Mouse (Mus musculus) activated CD4-positive, CD25-positive, alpha-beta regulatory T cell, adult 4 months (primary cell): Measurements from ENCODE around the gene Shisa5. TPM values are rescaled to one million over a fixed set of nuclear protein-coding genes. Genes with fewer than 3 reads are reported as not detected.

ENCODE experiments used
- ATAC-seq: one replicate; pipeline ENCODE4 v1.8.0; 2017
- polyA plus RNA-seq, 2 experiments: library from polyadenylated mRNA; unstranded; fragments of 100-300 nt; shearing (Covaris generic); gene quantifications; one replicate each; pipeline ENCODE4 v1.2.1; 2017

Shisa5 gene
- polyA plus RNA-seq, 2 experiments from 2014 or later = 2,345 to 2,363 TPM

DNA sequence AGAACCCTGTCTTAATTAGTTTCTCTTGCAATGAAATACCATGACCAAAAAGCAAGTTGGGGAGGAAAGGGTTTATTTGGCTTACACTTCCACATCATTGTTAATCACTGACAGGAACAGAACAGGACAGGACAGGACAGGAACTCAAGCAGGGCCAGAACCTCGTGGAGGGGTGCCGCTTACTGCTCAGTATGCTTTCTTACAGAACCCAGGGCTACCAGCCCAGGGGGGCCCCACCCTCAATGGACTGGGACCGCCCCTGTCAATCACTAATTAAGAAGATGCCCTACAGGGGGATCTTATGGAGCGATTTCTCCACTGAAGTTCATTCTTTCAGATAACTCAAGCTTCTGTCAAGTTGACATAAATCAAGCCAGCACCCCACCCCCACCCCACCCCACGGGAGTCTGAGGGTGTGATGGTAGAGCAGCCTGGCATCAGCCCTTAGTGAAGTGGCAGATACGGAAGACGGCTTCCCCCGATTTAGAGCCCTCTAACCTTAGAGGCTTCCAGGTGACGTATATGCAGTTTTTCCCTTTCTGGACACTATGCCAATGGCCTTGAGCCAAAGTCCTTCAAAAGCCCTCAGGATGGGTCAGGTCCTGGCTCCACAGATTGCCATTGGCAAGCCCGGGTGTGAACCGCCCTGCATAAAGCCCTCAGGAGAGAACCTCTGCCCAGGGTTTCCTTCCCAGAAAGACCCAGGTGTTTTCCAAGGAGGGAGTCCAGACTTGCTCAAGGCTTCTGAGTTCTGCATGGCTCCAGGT lies 55.6 kb downstream of the Shisa5 start:
- ATAC-seq = no peak

DNA sequence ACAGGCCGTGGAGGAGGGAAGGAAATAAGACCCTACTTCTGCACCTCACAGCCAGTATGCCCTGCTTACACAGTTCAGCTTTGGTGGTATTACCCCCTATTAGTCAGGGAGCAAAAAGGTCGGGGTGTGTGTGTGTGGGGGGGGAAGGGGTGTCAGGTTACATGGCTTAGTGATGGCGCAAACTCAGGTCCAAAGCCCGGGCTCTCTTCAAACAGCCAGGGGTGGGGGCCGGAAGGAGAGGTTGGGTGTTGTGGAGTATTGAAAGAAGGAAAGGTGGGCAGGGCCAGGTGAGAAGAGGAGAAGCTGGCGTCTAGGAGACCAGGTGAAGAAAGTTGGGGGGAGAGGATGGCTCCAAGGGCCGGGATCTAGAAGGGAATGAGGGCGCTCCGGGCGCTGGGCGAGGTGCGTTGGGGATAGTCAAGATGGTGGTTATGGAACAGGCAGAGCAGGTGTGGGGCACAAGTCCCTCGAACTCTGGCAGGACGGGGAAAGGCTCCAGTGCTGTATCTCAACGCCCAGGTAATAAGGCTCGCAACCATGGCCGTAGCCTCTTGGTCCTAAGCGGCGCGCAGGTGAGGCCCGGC lies 56.3 kb downstream of the Shisa5 start:
- ATAC-seq = peak; percentile 33

DNA sequence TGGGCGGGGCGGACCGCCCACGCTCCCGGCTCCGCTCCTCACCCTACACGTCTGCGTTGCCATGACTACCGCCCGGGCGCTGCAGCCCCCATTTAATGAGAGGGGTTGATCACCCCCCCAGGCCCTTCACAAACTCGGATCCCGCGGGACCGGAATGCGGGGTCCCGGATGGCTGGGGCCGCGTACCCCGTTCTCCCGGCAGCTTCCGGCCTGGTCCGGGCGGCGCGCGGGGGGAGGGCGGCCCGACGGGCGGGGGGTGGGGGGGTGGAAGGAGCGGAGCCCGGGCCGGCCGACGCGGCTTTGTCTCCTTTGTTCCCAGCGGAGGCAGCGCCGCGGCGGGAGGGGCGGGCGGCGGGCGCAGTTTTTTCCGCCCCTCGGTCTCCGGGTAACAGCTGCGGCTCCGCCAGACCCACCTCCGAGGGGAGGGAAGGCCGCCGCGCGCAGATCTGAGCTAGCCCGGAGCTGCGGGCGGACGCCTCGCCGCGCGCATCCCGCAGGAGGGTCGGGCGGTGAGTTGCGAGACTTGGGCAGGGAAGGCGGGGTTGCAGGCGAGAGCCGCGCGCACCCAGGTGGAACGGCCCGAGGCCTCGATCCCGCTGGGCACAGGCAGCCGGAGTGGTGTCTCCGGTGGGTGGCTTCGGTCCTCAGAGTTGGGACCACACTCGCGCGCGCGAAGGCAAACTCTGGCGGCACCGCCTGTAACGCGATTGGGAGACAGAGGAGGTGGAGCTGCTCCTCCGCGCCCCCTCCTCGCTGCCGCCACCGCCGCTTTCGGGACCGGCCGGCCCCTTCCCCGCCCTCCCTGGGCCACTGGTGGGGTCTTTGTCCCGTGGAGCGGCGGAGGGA lies 57.0 kb downstream of the Shisa5 start, which contains the start of gene Plxnb1:
Gene Plxnb1, plus strand, starts transcription at position 253 of the 846 bp plus-strand sequence.
- peak; percentile 59 for ATAC-seq

DNA sequence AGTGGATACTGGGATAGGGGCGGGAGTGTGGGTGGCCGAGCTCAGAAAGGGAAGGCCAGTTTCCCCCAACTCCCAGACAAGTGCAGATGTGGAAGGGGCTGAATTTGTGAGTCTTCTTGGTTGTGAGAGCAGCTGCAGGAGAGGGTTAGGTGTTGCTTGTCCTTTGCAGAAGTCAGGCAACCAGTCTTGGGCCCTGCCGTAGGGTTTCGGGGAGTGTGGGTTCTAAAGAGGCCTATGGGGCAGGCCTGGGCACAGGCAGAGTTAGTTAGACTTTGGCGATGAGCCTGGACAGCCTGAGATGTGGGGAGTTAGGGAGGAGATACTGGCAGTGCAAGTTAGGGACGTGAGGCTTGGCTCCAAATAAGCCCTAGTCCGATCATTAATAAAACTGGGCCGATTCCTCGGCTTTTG lies 57.9 kb downstream of the Shisa5 start:
- no peak for ATAC-seq

DNA sequence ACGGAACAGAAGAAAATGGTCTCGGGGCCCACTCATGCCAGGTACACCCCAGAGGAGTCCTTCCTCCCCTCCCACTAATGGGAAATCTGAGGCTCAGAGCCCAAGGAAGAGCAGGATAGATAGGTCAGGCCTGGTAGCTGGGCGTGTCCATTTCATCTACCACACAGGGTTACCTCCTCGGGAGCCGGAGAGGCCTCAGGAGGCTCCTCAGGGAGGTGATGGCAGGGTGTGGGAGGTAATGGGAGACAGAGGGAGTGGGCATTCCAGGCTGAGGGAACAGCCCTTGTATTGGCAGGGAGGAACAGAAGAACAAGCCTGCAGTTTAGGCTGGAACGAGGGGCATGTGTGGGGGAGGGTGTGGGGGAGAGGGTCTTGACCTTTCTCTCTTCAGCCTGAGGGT lies 58.5 kb downstream of the Shisa5 start:
- ATAC-seq = no peak

DNA sequence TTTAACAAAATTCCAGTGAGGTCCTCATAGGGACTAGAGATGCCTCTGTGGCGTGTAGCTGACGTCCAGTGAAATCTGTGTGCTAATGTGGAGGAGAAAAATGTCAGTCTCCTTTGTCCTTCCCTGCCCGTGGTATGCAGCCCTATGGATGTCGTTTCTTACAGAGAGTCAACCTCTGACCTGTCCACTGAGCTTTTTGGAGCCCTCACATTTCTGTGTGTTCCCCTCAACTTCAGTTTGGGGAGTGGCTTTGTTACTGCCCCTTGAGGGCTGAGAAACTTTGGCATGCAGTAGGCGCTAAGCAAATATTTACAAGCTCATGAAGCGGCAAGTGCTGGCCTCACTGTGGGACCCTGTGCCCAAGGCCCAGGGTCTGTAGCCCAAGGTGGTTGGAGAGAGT lies 58.9 kb downstream of the Shisa5 start:
- ATAC-seq = no peak

DNA sequence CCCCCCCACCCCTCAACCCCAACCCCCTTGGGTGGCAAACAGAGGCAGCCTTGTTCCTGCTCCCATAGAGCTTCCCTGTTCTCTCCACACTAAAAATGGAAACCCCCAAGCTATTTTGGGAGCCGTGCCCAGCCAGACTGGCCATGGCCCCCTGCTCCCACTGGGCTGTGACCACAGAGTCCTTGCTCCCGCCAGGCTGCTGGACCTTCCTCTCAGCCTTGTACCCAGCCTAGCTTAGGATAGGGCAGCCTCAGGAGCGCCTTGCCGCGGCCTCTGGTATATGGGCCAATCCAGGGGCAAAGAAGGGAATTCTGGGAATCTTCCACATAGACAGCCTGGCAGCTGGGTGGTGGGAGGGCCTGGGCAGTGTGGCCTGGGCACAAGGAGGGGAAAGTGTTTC lies 59.5 kb downstream of the Shisa5 start:
- no peak for ATAC-seq

DNA sequence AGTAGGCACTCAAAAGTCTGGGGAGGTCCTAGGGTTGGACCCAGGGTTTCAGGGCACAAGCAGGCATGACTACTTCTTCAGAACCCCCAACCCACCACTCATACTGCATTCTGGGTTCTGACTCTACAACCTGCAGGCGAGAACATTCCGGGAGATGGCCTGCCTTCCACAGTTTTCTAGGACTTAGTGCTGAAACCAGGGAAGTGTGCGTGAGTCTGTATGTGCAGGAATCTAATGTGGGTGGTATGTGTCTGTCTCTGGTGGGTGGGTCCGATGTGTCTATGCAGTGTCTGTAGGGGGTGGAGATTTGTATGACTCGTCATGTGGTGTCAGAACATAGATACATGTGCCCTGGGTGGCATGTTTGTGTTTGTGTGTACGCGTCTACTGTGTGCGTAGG lies 60.0 kb downstream of the Shisa5 start:
- ATAC-seq = no peak

DNA sequence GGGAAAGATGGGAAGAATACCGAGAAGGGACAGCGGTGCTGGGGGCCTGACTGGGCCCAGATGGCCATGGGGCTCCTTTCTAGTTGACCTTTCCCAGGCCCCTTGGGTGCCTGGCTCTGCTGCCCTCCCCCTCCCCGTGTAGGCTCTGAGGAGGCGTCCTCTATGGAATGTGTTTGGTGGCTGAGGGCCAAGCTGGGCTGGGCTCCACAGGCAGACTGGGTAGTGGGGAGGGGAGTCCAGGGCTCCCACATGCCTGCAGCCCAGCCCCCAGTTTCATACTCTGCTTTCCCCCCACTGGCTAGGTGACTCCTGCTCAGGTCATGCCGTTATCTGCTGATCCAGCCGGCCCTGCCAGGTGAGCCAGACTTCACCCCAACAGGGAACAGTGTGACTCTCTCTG lies 60.6 kb downstream of the Shisa5 start:
- ATAC-seq = no peak

DNA sequence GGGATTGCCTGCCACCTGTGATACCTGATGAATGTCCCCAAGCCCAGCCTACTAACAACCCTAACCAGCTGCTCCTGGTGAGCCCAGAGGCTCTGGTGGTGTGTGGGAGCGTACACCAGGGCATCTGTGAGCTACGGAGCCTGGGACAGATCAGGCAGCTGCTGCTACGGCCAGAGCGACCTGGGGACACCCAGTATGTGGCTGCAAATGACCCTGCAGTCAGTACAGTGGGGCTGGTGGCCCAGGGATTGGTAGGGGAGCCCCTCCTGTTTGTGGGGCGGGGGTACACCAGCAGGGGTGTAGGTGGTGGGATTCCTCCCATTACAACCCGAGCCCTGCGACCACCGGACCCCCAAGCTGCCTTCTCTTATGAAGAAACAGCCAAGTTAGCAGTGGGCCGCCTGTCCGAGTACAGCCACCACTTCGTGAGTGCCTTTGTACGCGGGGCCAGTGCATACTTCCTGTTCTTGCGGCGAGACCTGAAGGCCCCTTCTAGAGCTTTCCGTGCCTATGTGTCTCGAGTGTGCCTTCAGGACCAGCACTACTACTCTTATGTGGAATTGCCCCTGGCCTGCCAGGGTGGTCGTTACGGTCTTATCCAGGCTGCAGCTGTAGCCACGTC lies 62.1 kb downstream of the Shisa5 start:
- ATAC-seq = no peak

DNA sequence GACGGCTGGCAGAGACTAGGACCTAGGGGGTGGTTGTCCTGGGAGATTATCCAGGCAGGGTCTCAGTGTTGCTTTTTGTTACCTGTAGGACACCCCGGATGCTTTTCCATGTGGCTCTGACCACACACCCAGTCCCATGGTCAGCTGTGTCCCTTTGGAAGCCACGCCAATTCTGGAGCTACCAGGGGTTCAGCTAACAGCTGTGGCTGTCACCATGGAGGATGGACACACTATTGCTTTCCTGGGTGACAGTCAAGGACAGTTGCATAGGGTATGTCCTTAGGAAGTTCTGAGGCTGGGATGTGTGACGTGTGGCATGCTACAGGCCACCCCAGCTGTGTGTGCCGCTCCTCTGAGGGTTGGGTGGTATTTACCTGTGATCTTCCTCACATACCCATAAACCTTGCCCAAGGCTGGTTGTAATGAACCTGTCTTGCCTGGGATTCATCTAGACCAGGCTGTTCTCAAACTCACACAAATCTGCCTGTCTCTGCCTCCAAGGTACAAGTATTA lies 63.6 kb downstream of the Shisa5 start:
- no peak for ATAC-seq

DNA sequence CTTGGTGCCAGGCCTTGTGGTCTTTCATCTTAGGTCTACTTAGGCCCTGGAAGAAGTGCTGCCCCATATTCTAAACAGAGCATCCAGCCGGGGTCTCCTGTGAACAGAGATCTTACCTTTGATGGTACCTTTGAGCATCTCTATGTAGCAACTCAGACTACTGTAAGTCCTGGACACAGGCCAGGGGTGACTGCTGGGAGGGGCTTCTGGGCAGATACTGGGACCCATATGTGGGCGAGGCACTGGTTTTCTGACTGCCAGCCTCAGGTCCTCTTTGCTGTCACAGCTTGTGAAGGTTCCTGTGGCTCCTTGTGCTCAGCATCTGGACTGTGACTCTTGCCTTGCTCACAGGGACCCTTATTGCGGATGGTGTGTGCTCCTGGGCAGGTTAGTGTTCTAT lies 64.2 kb downstream of the Shisa5 start:
- no peak for ATAC-seq

DNA sequence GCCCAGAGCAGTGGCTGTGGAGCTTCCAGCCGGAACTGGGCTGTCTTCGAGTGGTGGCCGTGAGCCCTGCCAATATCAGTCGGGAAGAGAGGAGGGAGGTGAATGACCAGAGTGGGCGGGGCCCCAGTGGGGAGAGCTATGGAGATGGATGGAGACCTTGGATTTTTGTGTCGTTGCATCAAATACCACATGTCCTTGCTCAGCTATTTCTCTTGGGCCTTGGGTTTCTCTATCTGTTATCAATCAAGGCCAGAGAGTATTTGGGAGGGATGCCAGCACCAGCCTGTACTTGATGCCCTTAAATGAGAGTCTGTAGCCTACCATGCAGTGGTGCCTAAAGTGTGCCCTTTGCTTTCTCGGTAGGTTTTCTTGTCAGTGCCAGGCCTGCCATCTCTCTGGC lies 64.9 kb downstream of the Shisa5 start:
- no peak for ATAC-seq

DNA sequence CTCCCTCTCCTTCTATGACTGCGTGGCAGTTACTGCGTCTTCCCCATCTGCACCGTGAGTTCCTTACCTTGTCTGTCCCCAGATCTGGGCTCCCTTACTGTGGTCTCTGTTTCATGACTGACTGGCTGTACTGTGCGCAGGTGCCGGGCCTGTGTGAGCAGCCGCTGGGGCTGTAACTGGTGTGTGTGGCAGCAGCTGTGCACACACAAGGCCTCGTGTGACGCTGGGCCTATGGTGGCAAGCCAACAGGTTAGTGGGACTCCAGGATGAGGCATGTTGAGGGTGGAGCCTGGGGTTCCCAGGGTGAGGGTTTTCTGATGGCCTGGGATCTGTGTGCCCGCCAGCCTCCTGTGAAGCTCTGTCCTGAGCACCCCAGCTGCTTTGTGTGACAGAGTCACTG lies 65.7 kb downstream of the Shisa5 start:
- no peak for ATAC-seq

DNA sequence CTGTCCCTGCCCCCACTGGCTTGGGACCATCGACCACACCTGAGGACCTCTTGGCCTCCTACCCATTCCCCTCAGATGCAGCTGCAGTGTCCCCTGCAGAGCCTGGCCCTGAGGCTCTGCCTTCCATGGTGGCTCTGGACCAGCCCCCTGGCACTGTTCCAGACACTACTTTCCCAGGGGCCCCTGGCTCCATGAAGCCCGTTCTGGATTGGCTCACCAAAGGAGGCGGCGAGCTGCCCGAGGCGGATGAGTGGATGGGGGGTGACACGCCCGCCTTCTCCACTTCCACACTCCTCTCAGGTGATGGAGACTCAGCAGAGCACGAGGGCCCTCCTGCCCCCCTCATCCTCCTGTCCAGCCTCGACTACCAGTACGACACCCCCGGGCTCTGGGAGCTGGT lies 66.6 kb downstream of the Shisa5 start:
- ATAC-seq = no peak

DNA sequence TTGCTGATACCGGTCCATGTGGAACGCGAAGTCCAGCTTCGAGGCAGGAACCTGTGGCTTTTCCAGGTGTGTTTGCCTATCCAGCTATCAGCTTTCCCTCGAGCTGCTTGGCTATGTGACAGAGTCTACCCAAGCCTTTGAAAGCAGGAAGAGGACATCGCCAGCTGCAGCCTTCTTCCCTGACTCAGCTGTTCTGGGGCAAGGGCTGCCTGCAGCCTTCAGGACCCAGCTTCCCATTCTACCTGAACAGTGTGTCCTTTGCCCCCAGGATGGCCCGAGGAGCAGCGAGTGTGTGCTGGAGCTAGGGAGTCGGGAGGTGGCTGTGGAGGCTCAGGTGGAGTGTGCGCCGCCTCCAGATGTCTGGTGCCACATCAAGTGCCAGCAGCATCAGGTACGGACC lies 67.3 kb downstream of the Shisa5 start:
- ATAC-seq = no peak

DNA sequence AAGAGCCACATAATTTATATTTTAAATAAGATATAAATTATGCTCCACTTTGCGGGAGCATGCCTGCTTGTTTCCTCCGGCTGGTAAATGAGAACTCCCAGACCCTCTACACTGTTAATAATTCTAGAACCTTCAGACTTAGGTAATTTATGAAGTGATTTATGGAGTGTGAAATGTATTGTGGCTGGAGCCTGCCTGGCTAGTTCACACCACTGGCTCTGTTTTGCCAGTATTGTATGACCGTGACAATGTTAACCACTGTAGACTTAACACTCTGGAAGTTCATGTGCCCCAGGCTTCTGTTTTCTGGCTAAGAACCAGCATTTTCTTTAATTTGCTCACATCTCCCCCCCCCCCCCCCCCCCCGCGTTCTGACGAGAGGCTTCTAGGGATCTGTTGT lies 69.0 kb downstream of the Shisa5 start:
- ATAC-seq = no peak

Other genes with a start within 250 kb of the Shisa5 start
- gene Nckipsd, start 230.2 kb upstream of the Shisa5 start, polyA plus RNA-seq = 1 to 10 TPM; 3.9 to 7.3 TPM
- not detected for gene Celsr3, start 212.2 kb upstream of the Shisa5 start, polyA plus RNA-seq
- gene Slc26a6, start 185.3 kb upstream of the Shisa5 start, polyA plus RNA-seq = 1 to 10 TPM; 6.0 to 9.3 TPM
- not detected for gene Tmem89, start 123.9 kb upstream of the Shisa5 start, polyA plus RNA-seq
- 100 to 1,000 TPM; 164 to 177 TPM for gene Uqcrc1, start 101.9 kb upstream of the Shisa5 start, polyA plus RNA-seq
- gene Col7a1, start 85.0 kb upstream of the Shisa5 start, polyA plus RNA-seq = not detected
- gene Ucn2, start 52.6 kb upstream of the Shisa5 start, polyA plus RNA-seq = not detected
- 1 to 10 TPM; 2.2 to 2.5 TPM for gene Pfkfb4, start 46.8 kb upstream of the Shisa5 start, polyA plus RNA-seq
- gene Trex1, start 21.2 kb downstream of the Shisa5 start, polyA plus RNA-seq = 10 to 100 TPM; 36.6 to 42.8 TPM
- 10 to 100 TPM; 15.3 to 16.3 TPM for gene Atrip, start 35.6 kb downstream of the Shisa5 start, polyA plus RNA-seq
- 10 to 100 TPM; 10.9 to 12.4 TPM for gene Ccdc51, start 43.9 kb downstream of the Shisa5 start, polyA plus RNA-seq
- gene Tma7, start 44.0 kb downstream of the Shisa5 start, polyA plus RNA-seq = 100 to 1,000 TPM; 726 to 879 TPM
- under 1 TPM; 0.16 to 0.80 TPM for gene Plxnb1, start 56.8 kb downstream of the Shisa5 start, polyA plus RNA-seq
- not detected for gene Fbxw21, start 123.5 kb downstream of the Shisa5 start, polyA plus RNA-seq
- gene Fbxw13, start 157.4 kb downstream of the Shisa5 start, polyA plus RNA-seq = not detected
- gene Fbxw20, start 196.2 kb downstream of the Shisa5 start, polyA plus RNA-seq = not detected
- gene Fbxw14, start 249.1 kb downstream of the Shisa5 start, polyA plus RNA-seq = not detected